Mouse (Mus musculus) adipocyte (in vitro differentiated cells): ENCODE data around the gene Ptpn13.

ENCODE experiments used
- DNase-seq: peaks from one replicate; pipeline ENCODE4 v3.0.0-alpha.2; 2016; ENCODE audit warnings: low spot score

The Ptpn13 gene

DNA sequence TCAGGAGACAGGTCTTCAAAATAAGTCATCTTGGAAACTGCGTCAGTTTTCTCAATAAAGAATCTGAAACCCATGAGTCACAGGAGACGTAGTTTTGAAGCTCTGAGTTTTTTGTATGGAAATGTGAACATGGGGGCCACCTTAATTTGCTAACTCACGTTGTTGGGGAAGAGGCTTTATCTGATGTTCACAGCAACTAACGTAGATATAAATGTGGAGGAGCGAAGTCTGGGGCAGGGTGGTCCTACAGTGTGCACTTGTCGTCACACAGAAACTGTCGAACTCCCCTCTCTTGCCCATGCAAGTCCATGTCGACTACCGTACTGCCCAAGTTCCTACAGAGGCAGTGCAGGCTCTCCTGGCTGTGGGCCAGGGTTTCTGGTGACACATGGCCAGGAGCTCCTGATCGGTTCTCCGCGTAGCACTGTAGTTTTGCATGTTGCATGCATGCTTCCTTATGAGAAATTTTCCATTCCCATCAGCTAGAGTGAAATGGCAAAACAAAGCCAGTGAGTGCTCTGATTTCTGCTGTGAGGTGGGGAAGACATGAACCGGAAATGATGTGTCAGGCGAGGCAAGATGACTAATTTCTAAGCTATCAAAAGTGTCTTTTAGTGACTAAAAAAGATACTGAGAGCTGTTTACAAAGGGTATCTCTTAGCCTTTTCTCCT, 93.9 kb downstream of the Ptpn13 start:
- peak; percentile 4 for DNase-seq

DNA sequence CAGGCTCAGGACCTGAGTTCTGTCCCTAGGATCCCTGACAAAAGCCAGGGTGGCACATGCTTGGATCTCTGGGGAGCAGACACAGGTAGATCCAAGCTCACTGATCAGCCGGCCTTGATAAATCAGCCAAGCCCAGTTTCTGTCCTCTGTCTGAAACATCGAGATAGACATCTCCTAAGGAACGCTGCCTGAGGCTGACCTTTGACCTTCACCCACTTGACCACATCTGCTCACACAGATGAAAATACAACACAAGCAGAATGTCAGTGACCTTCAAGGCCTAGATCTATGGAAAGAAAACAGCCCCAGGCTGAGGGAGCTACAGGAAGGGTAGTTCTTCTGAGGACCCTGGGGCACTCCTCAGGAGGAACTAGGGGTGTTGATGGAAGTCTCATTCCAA, 97.4 kb downstream of the Ptpn13 start:
- DNase-seq, result no peak

DNA sequence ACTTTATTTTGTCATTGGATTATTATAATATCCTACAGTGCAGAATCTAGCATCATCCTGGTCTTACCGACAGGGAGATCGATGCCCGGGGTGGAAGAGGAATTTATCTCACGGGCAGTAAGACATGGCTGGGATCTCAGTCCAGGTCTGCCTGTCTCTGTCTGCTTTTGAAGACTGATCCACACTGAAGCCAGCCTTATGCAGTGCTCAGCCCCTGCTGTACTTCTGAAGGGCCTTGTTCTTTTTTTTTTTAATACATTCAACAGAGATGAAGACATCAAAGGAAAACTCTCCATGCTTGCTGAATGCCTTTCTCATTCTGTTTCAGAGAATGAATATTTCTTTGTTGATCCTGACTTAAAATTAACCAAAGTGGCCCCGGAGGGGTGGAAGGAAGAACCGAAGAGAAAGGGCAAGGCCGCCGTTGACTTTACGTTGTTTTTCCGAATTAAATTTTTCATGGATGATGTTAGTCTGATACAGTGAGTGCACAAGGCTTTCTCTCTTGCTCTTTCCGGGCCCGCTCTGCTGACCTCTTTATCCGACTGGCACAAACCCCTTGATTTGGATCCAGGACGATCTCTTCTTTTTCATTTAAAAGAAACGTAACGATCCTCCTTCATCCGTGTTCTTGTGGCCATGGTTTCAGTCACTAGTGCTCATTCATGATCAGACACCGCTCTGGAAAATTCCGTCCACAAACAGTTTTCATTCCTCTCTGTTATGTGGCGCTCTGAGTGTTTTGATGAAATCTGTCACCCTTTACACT, 101.9 kb downstream of the Ptpn13 start:
- no peak for DNase-seq

DNA sequence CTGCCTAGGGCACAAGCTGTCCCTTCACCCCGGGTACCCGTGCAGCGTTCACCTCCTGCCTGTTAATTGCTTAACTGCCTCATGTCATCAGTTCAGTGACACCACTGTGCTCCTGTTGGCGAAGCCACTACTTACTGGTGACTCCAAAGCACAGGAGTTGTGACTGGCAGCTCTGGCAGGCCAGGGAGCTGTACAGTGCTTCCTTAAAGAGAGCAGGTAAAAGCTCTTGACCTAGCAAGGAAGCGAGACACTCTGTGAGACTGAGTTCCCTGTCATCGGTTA, 102.4 kb downstream of the Ptpn13 start:
- DNase-seq, result peak; percentile 11

DNA sequence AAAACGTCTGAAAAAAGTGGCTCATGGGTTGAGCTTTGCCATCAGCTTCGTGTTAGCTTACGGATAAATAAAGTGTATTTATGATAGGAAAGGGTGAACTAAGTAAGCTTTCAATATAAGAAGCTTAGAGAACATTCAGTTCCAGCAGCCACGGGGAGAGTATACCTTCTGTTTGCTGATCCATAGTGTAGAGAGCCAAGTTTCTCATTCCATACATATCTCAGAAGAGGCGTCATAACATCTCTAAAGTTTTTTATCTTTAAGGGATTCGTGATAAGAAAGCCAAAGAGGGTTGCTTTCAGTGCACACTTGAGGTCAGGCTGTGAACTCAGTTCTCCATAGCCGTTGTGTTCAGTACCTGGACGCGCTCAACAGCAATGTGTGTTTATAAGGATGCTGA, 105.2 kb downstream of the Ptpn13 start:
- no peak for DNase-seq

DNA sequence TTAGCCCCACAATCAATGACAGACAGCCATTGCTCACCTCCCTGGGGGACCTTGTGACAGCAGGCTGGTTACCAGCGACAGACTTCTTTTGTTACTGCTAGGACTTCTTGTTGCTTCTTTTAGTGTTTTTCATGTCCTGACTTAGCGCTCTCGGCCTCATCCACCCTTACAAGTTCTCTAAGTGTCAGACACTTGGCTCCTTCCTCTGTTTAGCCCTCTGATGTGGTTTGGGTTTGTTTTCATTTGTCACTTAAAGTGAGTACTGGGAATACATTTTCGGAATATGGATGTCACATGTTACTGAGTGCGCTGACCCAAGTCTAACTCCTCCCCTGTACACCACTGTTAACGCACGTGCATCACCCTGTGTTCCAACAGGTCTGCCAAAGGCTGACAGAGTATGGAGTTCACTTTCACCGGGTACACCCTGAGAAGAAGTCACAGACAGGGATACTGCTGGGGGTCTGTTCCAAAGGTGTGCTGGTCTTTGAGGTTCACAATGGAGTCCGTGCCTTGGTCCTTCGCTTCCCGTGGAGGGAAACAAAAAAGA, 107.9 kb downstream of the Ptpn13 start:
- DNase-seq, result no peak

DNA sequence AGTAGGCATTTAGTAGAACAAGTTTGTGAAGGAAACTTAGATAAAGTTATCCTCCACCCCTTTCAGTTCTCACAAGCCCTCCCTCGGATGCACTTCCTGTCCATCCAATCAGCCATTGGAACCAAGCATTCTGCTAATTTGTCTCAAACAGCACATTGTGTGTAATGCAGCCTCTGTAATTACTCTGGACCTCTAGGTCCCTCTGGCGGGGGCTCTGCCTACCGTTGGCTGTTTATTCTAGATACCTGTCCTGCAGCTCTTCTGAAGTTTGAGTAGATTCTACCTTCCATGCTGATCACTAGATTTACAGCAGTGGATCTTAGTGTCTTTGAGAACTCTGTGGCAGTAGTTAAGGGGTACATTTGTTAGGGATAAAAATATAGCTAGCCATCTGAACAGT, 109.5 kb downstream of the Ptpn13 start:
- no peak for DNase-seq

DNA sequence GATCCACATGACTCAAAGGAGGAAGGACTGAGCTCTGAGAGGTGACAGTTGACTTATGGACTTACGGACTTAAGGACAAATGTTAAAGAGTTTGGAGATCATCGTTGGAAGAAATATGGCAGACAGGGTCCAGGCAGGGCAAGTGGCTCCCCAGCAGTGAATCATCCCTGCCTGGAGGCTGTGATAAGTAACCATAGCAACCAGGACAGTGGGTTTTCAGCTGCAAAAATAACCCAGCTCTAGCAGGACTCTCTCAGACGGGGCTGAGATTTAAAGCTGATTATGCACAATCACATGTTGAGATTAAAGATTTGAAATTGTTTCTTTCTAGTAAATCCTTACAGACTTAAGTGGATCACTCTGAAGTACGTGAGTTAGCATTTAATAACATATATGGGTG, 112.4 kb downstream of the Ptpn13 start:
- DNase-seq, result no peak

DNA sequence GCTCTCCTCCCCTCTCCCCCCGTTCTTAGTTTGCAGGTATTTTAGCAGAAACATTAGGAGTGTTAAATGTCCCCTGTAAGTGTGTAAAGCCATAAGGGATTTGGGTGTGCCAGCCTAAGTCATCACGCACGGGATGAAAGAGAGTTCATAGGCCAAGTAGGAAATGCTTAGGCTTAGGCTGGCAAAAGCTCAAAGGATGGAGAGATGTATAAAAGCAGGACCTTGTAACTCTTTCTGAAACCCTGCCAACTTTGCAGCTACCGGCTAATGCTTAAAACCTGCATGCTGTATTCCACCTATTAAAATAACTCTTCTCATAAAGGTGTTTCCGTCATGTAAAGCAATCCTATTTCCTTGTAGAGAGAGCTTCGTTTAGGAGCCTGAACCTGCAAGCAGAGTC, 115.6 kb downstream of the Ptpn13 start:
- no peak for DNase-seq

DNA sequence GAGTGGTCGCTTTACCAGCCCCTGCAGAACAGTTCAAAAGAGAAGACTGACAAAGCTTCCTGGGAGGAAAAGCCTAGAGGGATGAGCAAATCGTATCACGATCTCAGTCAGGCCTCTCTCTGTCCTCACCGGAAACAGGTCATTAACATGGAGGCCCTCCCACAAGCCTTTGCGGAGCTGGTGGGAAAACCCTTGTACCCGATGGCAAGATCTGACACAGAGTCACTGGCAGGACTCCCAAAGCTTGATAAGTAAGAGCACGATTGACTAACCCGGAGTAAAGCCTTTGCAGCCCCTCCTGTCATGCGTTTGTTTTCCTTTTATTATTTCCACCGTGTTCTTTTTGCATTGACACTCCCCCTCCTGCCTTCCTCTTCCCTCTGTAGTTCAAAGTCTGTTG, 116.1 kb downstream of the Ptpn13 start:
- no peak for DNase-seq

DNA sequence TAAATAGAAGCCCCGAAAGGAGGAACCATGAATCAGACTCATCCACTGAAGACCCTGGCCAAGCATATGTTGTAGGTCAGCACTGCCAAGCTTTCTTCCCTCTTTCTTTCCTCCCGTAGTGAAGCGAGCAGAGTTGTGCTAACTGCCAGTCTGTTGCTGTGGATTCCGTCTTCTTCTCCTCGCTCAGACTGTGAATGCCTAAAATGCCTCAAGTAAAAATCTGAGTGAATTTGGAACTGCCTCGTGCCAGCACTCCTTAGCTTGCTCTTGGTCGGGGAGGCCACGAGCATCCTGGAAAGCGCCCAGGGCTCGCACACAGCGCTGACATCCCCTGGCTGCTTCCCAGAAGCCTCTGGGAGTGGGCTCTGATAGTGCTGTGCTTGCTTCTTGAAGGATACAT, 116.5 kb downstream of the Ptpn13 start:
- DNase-seq, result no peak

DNA sequence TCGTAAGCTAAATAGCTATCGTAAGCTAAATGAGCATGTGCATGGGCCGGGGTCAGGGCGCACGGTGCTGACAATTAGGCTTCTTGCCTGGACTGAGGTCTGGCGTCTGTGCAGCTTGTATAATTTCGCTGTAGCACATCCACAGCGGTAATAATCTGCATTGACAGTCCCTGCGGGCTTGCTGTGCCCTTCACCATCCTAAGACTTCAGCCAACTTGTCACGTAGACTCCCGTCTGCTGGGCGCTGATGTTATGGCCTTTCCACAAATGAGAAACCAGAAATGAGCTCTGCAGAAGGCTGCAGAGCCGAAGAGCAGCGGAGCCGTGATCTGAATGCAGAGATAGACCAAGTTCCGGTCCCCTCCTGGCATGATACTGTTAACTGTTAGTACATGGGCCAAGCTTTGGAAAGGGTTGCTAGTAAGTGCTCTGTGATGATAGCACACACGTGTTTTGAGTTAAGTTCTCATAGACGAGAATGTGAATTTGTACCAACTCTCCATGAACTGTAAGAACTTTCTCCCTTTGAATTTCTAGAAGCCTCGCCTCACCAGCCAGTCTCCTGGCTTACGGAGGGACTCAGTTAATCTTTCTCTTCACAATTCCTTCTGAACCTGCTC, 120.5 kb downstream of the Ptpn13 start:
- no peak for DNase-seq

DNA sequence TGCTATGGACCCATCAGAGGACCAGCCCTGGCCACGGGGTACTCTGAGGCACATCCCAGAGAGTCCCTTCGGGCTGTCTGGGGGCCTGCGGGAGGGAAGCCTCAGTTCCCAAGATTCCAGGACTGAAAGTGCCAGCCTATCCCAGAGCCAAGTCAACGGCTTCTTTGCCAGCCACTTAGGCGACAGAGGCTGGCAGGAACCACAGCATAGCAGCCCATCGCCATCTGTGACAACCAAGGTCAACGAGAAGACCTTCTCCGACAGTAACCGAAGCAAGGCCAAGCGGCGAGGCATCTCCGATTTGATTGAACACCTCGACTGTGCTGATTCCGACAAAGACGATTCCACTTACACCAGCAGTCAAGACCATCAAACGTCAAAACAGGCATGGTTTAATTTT, 129.8 kb downstream of the Ptpn13 start:
- no peak for DNase-seq

DNA sequence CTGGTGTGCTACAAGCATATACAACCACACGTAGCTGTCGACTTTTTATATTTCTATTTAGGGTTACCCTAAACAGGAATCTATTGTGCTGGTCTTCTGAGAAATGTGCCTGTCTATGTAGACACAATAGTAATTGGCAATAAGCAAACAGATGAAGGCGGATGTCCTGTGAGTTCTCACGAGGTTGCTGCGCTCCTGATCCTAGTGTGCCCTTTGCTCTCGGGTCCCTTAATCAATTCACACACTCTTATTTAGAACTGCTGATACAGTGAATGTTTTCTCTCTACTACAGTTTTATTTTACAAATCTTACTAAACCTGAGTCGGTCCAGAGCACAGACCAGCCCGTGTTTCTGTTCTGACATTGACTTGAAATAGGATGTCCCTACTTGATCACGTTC, 135.6 kb downstream of the Ptpn13 start:
- DNase-seq, result no peak

DNA sequence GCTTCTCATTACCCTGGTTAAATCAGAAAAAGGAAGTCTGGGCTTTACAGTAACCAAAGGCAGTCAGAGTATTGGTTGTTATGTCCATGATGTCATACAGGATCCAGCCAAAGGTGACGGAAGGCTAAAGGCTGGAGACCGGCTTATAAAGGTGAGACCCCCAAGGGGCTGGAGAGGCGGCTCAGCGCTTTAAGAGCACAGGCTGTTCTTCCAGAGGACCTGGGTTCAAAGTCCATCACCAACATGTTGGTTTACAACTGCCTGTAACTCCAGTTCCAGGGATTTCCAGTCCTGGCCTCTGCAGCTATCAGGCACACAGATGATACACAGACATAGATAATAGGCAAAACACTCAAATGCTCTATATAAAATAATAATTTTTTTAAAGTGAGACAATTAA, 143.0 kb downstream of the Ptpn13 start:
- DNase-seq, result no peak

DNA sequence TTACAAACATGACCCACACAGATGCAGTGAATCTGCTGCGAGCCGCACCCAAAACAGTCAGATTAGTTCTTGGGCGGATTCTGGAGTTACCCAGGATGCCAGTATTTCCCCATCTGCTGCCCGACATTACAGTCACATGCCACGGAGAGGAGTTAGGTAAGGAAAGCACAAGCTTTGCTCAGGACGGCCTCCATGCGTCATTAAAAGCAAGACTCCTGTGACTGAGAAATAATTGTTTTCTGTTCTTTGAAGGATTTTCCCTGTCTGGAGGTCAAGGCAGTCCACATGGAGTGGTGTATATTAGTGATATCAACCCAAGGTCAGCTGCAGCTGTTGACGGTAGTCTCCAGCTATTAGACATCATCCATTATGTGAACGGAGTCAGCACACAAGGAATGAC, 144.5 kb downstream of the Ptpn13 start:
- DNase-seq, result no peak

DNA sequence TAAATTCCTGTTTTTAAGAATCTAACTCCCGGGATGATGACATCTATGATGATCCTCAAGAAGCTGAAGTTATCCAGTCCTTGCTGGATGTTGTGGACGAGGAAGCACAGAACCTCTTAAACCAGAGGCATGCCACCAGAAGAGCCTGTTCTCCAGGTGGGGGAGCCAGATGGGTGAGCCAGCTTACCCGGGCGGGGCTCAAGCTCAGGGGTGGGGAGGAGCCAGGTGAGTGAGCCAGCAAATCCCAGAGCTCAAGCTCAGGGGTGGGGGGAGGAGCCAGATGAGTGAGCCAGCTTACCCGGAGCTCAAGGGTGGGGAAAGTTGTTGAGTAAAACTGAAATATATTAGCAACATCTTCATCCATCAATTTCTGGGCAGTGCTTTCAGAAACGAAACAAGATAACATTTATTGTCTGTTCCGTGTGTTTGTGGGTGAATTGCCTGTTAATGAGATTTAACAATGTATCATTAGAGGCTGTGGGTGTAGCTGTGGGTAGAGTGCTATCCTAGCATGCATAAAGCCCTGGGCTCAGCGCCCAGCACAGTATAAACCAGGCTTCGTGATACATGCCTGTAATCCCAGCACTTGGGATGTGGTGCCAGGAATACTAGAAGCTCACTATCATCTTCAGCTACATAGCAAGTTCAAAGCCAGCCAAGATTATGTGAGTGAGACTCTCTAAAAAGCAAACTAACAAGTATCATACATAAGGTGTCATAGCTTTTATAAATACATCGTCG, 154.9 kb downstream of the Ptpn13 start:
- no peak for DNase-seq

DNA sequence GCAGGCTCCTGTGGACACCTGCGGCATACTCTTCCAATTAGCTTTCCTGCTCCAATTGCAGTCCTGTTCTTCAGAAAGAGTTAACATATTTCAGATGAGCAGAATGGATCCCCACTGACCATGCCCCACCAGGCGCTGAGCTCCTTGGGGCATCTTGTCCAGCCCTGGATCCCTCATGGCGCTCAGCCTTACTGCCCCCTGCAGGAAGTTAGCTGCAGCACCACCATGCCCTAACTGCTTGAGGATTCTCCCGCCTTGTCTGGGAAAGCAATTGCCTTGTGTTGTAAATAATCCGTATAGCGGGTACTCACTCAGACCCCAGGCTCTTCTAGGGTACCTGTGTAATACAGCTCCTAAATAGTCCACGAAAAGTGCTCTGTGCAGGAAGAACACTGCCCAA, 162.2 kb downstream of the Ptpn13 start:
- no peak for DNase-seq

DNA sequence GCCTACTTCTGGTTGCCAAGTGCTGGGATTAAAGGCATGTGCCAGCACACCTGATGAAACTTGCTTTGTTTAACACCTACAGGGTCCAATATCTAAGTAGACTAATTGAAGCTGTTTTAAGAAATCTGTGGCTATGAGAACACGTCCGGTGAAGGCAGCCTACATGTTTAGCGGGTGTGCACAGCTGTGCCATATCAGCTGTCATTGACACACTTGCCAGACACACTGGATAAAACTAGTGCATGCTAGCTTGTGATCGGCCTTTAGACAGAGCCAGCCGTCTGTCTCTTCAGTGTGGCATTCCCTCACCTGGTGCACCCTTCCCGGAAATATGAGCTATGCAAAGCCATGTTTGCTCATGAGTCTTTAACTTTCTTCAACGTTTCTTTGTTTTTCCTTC, 166.9 kb downstream of the Ptpn13 start:
- DNase-seq, result no peak

DNA sequence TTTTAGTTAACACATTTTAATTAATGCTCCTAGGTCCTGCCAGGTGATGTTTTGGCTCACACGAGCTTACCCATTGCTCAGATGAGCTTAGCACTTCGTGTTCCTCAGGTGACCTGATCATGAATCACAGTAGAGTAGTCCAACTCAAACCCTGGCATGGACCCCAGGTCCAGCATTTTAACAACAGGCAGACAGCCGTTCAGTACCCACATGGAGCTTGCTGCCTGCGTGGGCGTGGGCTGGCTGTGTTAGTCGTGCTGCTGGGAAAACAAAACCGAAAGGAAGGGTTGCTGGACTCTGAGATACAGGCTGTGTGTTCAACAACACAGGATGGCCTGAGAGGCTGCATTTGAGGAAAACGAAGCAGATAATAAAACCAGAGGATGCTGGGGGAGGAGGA, 167.7 kb downstream of the Ptpn13 start:
- DNase-seq, result peak; percentile 31

DNA sequence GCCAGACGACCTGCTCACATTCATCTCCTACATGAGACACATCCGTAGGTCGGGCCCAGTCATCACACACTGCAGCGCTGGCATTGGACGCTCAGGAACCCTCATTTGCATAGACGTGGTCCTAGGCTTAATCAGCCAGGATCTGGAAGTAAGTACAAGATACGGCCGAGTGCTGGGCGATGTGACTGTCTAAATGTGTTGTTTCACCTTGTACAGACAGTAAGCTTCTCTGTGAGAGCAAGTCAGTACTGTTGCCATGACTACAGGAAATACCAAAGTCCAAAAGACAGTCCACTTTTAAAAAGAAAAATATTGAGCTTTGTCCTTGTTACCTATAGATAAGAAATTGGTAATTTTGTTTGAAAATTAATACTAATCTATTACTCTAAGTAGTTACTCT, 168.6 kb downstream of the Ptpn13 start:
- DNase-seq, result no peak

DNA sequence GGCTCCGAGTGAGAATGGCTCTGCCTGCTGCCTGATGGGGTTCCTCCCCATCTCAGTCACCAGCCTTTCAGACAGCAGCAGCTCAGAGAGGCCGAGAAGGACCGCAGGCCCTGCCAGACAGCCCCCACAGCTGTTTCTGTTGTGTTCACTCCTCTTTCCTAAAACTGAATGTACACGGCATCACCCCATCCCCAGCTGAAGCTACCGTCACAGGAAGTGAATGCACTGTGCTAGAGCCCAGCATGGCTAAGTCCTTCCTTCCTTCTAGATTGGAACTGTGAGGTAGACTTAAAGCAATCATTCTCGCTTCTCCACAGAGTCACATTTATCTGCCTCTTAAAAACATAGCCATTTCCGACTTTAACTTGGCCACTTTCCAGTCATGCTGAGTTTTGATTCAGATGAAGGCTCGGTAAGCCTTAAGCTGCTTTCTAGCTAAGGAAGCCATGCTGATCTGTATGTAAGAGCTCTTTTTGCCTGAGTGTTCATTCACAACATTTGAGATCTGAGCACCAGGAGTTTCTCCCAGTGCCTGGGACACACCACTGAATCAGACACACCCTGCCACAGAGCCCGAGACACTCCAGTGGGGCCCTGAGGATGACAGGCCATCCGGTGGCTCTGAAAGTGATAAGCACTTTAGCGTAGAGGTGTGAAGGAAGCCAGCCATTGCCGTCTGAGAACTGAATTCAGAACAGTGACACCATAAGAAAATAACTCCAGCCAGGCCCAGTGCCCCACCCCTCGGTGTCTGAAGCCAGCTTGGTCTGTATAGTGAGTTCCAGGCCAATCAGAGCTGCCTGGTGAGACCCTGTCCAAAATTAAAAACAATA, 170.6 kb downstream of the Ptpn13 start:
- no peak for DNase-seq
